Mouse (Mus musculus) hindbrain, embryonic 10.5 days (tissue): ENCODE measurements around the gene Lrrc1. TPM values are rescaled to one million over a fixed set of nuclear protein-coding genes. Genes with fewer than 3 reads are reported as not detected.
A peak's percentile ranks its signal among the peaks of the same experiment; 100 is the strongest.

ENCODE experiments used
- DNase-seq: peaks from one replicate; pipeline ENCODE4 v3.0.0-alpha.2; 2017; ENCODE audit warnings: low spot score
- H3K27ac ChIP-seq: fragments of 300-500 bp; sonication (generic); 2 replicates; pipeline ENCODE4 v1.5.1; 2016; ENCODE audit warnings: mild to moderate bottlenecking, moderate library complexity
- H3K27me3 ChIP-seq: fragments of 300-500 bp; sonication (generic); 2 replicates; pipeline ENCODE4 v1.6.1; 2016; ENCODE audit warnings: mild to moderate bottlenecking; ENCODE audit not compliant: poor library complexity, insufficient read depth, severe bottlenecking
- H3K36me3 ChIP-seq: fragments of 300-500 bp; sonication (generic); 2 replicates; pipeline ENCODE4 v1.6.1; 2016; ENCODE audit warnings: mild to moderate bottlenecking, moderate library complexity
- H3K4me1 ChIP-seq: fragments of 300-500 bp; sonication (generic); replicated peaks from 2 replicates; pipeline ENCODE4 v1.6.1; 2016; ENCODE audit warnings: mild to moderate bottlenecking
- H3K4me3 ChIP-seq: fragments of 300-500 bp; sonication (generic); 2 replicates; pipeline ENCODE4 v1.5.1; 2016; ENCODE audit warnings: mild to moderate bottlenecking, moderate library complexity
- H3K9me3 ChIP-seq: fragments of 300-500 bp; sonication (generic); 2 replicates; pipeline ENCODE4 v1.6.1; 2016; ENCODE audit warnings: mild to moderate bottlenecking, moderate library complexity
- WGBS: fragments of 180-500 bp; shearing (Covaris S2); methylation state at CpG from one replicate; pipeline ENCODE4 v1.1.7; 2016; 5-methylcytosine and 5-hydroxymethylcytosine counted together
- polyA plus RNA-seq: library from polyadenylated mRNA; unstranded; fragments of >200 nt; fragmentation: Nextera tagmentation; extraction: Ambion mirVana; gene quantifications from 2 replicates; pipeline ENCODE4 v1.2.1, GENCODE M21; 2016

Lrrc1 gene
- polyA plus RNA-seq, 1 experiment from 2014 or later: 8.0 TPM

- no peaks in the 10 kb centered on the region for H3K9me3 ChIP-seq
- 57% methylated on average over 6 of the region's 6 CpGs for WGBS
- peaks cover 21% of the 10 kb centered on the region for H3K4me1 ChIP-seq
- H3K4me3 ChIP-seq: no peak overlapping the region
- H3K27ac ChIP-seq: no peak overlapping the region
- no peaks in the 10 kb centered on the region for H3K27me3 ChIP-seq
- DNase-seq: no peak
- H3K36me3 ChIP-seq: no peaks in the 10 kb centered on the region
These were observed 32.5 kb downstream of the Lrrc1 start for GRCm38 (mm10) chr9:77512220-77512619.

- Histone ChIP-seq H3K9me3 (no peaks in the 10 kb centered on the region), H3K36me3 (no peaks in the 10 kb centered on the region), H3K4me1 (peaks cover 21% of the 10 kb centered on the region), H3K4me3 (no peak overlapping the region), H3K27ac (no peak overlapping the region), H3K27me3 (no peaks in the 10 kb centered on the region)
- no peak for DNase-seq
- WGBS: 81% methylated on average over 8 of the region's 8 CpGs
These were observed 34.1 kb downstream of the Lrrc1 start for GRCm38 (mm10) chr9:77510574-77510973.

- Histone ChIP-seq H3K27me3 (no peaks in the 10 kb centered on the region), H3K36me3 (no peaks in the 10 kb centered on the region), H3K4me1 (peaks cover 24% of the 10 kb centered on the region), H3K9me3 (no peaks in the 10 kb centered on the region), H3K27ac (no peak overlapping the region), H3K4me3 (no peak overlapping the region)
- 81% methylated on average over 3 of the region's 3 CpGs for WGBS
- DNase-seq: no peak
These were observed 36.8 kb downstream of the Lrrc1 start for GRCm38 (mm10) chr9:77507743-77508394.

GRCm38 (mm10) chr9:77502548-77503438, 41.9 kb downstream of the Lrrc1 start:
- peak overlapping the region; percentile 20 for H3K4me3 ChIP-seq
- peaks cover 16% of the 10 kb centered on the region for H3K27me3 ChIP-seq
- H3K9me3 ChIP-seq: no peaks in the 10 kb centered on the region
- peak overlapping the region; percentile 67 for H3K27ac ChIP-seq
- H3K4me1 ChIP-seq: peaks cover 49% of the 10 kb centered on the region
- no peaks in the 10 kb centered on the region for H3K36me3 ChIP-seq
- WGBS: 27% methylated on average over 14 of the region's 14 CpGs
- DNase-seq: peak; percentile 35

- H3K27me3 ChIP-seq: peaks cover 19% of the 10 kb centered on the region
- no peaks in the 10 kb centered on the region for H3K9me3 ChIP-seq
- H3K4me3 ChIP-seq: peak overlapping the region; percentile 20; the same call in 1 of the 2 replicates
- WGBS: 44% methylated on average over 6 of the region's 6 CpGs
- no peak overlapping the region for H3K27ac ChIP-seq
- peaks cover 55% of the 10 kb centered on the region for H3K4me1 ChIP-seq
- no peak for DNase-seq
- H3K36me3 ChIP-seq: no peaks in the 10 kb centered on the region
These were observed 42.5 kb downstream of the Lrrc1 start for GRCm38 (mm10) chr9:77502171-77502547.

GRCm38 (mm10) chr9:77499084-77499483, 45.6 kb downstream of the Lrrc1 start:
- H3K4me3 ChIP-seq: no peak overlapping the region
- H3K27me3 ChIP-seq: peaks cover 19% of the 10 kb centered on the region
- H3K27ac ChIP-seq: no peak overlapping the region
- H3K9me3 ChIP-seq: no peaks in the 10 kb centered on the region
- H3K4me1 ChIP-seq: peaks cover 69% of the 10 kb centered on the region
- 84% methylated on average over 6 of the region's 6 CpGs for WGBS
- no peaks in the 10 kb centered on the region for H3K36me3 ChIP-seq
- no peak for DNase-seq

- no peak overlapping the region for H3K4me3 ChIP-seq
- H3K36me3 ChIP-seq: no peaks in the 10 kb centered on the region
- WGBS: 75% methylated on average over 3 of the region's 3 CpGs
- H3K27ac ChIP-seq: no peak overlapping the region
- H3K27me3 ChIP-seq: peaks cover 21% of the 10 kb centered on the region
- H3K4me1 ChIP-seq: peaks cover 62% of the 10 kb centered on the region
- no peak for DNase-seq
- no peaks in the 10 kb centered on the region for H3K9me3 ChIP-seq
These were observed 46.3 kb downstream of the Lrrc1 start for GRCm38 (mm10) chr9:77498406-77498805.

GRCm38 (mm10) chr9:77497173-77497572, 47.5 kb downstream of the Lrrc1 start:
- H3K27ac ChIP-seq: peak overlapping the region; percentile 31
- DNase-seq: no peak
- peaks cover 21% of the 10 kb centered on the region for H3K27me3 ChIP-seq
- H3K4me1 ChIP-seq: peaks cover 50% of the 10 kb centered on the region
- H3K36me3 ChIP-seq: no peaks in the 10 kb centered on the region
- H3K9me3 ChIP-seq: no peaks in the 10 kb centered on the region
- WGBS: 55% methylated on average over 6 of the region's 6 CpGs
- no peak overlapping the region for H3K4me3 ChIP-seq

- H3K27me3 ChIP-seq: peaks cover 21% of the 10 kb centered on the region
- H3K27ac ChIP-seq: peak overlapping the region; percentile 31
- WGBS: 29% methylated on average over 12 of the region's 12 CpGs
- H3K9me3 ChIP-seq: no peaks in the 10 kb centered on the region
- H3K4me3 ChIP-seq: 0 out of 2 replicates have a peak overlapping the region, but pooled peaks have one; percentile 7
- H3K36me3 ChIP-seq: no peaks in the 10 kb centered on the region
- DNase-seq: peak; percentile 68
- peaks cover 44% of the 10 kb centered on the region for H3K4me1 ChIP-seq
These were observed 48.1 kb downstream of the Lrrc1 start for GRCm38 (mm10) chr9:77496540-77497062.

GRCm38 (mm10) chr9:77494307-77494706, 50.4 kb downstream of the Lrrc1 start:
- Histone ChIP-seq H3K27ac (no peak overlapping the region), H3K36me3 (no peaks in the 10 kb centered on the region), H3K9me3 (no peaks in the 10 kb centered on the region), H3K27me3 (peaks cover 9% of the 10 kb centered on the region; the same call in 1 of the 2 replicates), H3K4me3 (no peak overlapping the region), H3K4me1 (peaks cover 30% of the 10 kb centered on the region)
- 93% methylated on average over 7 of the region's 7 CpGs for WGBS
- no peak for DNase-seq

- DNase-seq: no peak
- no peaks in the 10 kb centered on the region for H3K36me3 ChIP-seq
- H3K9me3 ChIP-seq: no peaks in the 10 kb centered on the region
- WGBS: 91% methylated on average over 11 of the region's 11 CpGs
- no peak overlapping the region for H3K4me3 ChIP-seq
- no peak overlapping the region for H3K27ac ChIP-seq
- H3K27me3 ChIP-seq: no peaks in the 10 kb centered on the region
- H3K4me1 ChIP-seq: peaks cover 5% of the 10 kb centered on the region; the same call in 1 of the 2 replicates
These were observed 56.1 kb downstream of the Lrrc1 start for GRCm38 (mm10) chr9:77488611-77489010.

- no peak for DNase-seq
- Histone ChIP-seq H3K27me3 (no peaks in the 10 kb centered on the region), H3K4me3 (no peak overlapping the region), H3K27ac (no peak overlapping the region), H3K9me3 (no peaks in the 10 kb centered on the region), H3K36me3 (no peaks in the 10 kb centered on the region), H3K4me1 (peaks cover 12% of the 10 kb centered on the region; the same call in 1 of the 2 replicates)
- WGBS: 93% methylated on average over 7 of the region's 7 CpGs
These were observed 57.2 kb downstream of the Lrrc1 start for GRCm38 (mm10) chr9:77487427-77487826.

GRCm38 (mm10) chr9:77485915-77486314, 58.8 kb downstream of the Lrrc1 start:
- WGBS: 85% methylated on average over 12 of the region's 12 CpGs
- no peaks in the 10 kb centered on the region for H3K27me3 ChIP-seq
- H3K9me3 ChIP-seq: no peaks in the 10 kb centered on the region
- no peaks in the 10 kb centered on the region for H3K36me3 ChIP-seq
- peaks cover 24% of the 10 kb centered on the region for H3K4me1 ChIP-seq
- no peak overlapping the region for H3K27ac ChIP-seq
- no peak for DNase-seq
- H3K4me3 ChIP-seq: no peak overlapping the region
